Mouse (Mus musculus) olfactory bulb, adult 2 months (tissue): ENCODE data around the gene Gpr19.

Source experiments
- CTCF ChIP-seq: fragments of 200-500 bp; IDR thresholded peaks from 2 replicates; pipeline ENCODE4 v1.5.1; 2012; ENCODE audit warnings: low read depth, mild to moderate bottlenecking, low read length, moderate library complexity; ENCODE audit not compliant: insufficient read depth
- POLR2A ChIP-seq: fragments of 200-500 bp; IDR thresholded peaks from 2 replicates; pipeline ENCODE4 v1.6.1; 2012; ENCODE audit warnings: mild to moderate bottlenecking, low read depth, low read length, moderate library complexity; ENCODE audit not compliant: insufficient read depth

GRCm38 (mm10) chr6:134925673-134926337 is 27.4 kb upstream of the Gpr19 start:
- TF ChIP-seq POLR2A: no peak
- TF ChIP-seq CTCF: no peak
